Mouse (Mus musculus): ENCODE results near the gene Arid3a.

- TF ChIP-seq POLR2A (IDR thresholded peaks at IDR 0.05; ENCODE audit: control insufficient read depth in 1 of 2, insufficient read depth in 1 of 2, low read depth in 1 of 2, low read length in 2 of 2, poor library complexity in 1 of 2) (peak in 1 of 2 experiments; percentile 43; a peak in 2 of 4 replicates), MYC (IDR thresholded peaks at IDR 0.05; ENCODE audit: low read depth, low read length) (no peak), POLR2AphosphoS2 (IDR thresholded peaks at IDR 0.05; ENCODE audit: low read length) (no peak), USF1 (IDR thresholded peaks at IDR 0.05; ENCODE audit: low read depth, low read length) (no peak), MXI1 (IDR thresholded peaks at IDR 0.05; ENCODE audit: low read depth, low read length) (no peak), CTCF (IDR thresholded peaks at IDR 0.05 in 2 of 3, conservative IDR thresholded peaks at IDR 0.05 in 1 of 3; ENCODE audit: control insufficient read depth in 1 of 3, insufficient read depth in 1 of 3, low read depth in 2 of 3, low read length in 3 of 3, poor library complexity in 1 of 3, severe bottlenecking in 1 of 3) (no peak), TCF12 (IDR thresholded peaks at IDR 0.05; ENCODE audit: low read depth, low read length) (no peak)
These were observed 69.6 kb downstream of the Arid3a start, which contains the start of gene Abca7 for GRCm38 (mm10) chr10:79996272-79997033.
